Mouse (Mus musculus) ES-E14 (cell line): ENCODE data around the gene Cers5. TPM values are rescaled to one million over a fixed set of nuclear protein-coding genes. Genes with fewer than 3 reads are reported as not detected.
A peak's percentile ranks its signal among the peaks of the same experiment; 100 is the strongest.

ENCODE experiments used
- DNase-seq: peaks from one replicate; pipeline ENCODE4 v3.0.0-alpha.2; 2013; ENCODE audit warnings: low read depth, low spot score
- H3K27ac ChIP-seq: 2 replicates; pipeline ENCODE4 v1.5.1; 2012; ENCODE audit warnings: low read depth, mild to moderate bottlenecking, low read length, moderate library complexity, mixed read lengths; ENCODE audit not compliant: poor library complexity, insufficient read depth, severe bottlenecking
- H3K36me3 ChIP-seq: 2 replicates; pipeline ENCODE4 v1.6.1; 2012; ENCODE audit warnings: mild to moderate bottlenecking, low read length, moderate library complexity, mixed read lengths; ENCODE audit not compliant: control insufficient read depth, poor library complexity, insufficient read depth, severe bottlenecking
- H3K4me1 ChIP-seq, 2 experiments: fragments of 150-350 bp in 1 of 2; sonication (generic) in 1 of 2; 2 replicates each; pipeline ENCODE4 v1.6.1; 2012; ENCODE audit warnings: low read length in 2 of 2, mild to moderate bottlenecking in 1 of 2, mixed read lengths in 1 of 2; ENCODE audit not compliant: control insufficient read depth in 2 of 2, insufficient read depth in 2 of 2, poor library complexity in 1 of 2
- H3K4me3 ChIP-seq, 2 experiments: fragments of 150-350 bp in 1 of 2; sonication (generic) in 1 of 2; 2 replicates each; pipeline ENCODE4 v1.5.1; 2012; ENCODE audit warnings: low read length in 2 of 2, low read depth in 1 of 2, mild to moderate bottlenecking in 1 of 2, mixed read lengths in 1 of 2; ENCODE audit not compliant: insufficient read depth in 1 of 2, poor library complexity in 1 of 2, severe bottlenecking in 1 of 2
- H3K9ac ChIP-seq: 2 replicates; pipeline ENCODE4 v1.6.1; 2012; ENCODE audit warnings: low read depth, mild to moderate bottlenecking, low read length, mixed read lengths; ENCODE audit not compliant: poor library complexity, insufficient read depth, severe bottlenecking
- H3K9me3 ChIP-seq: fragments of 150-350 bp; sonication (generic); 2 replicates; pipeline ENCODE4 v1.6.1; 2012; ENCODE audit warnings: low read depth, mild to moderate bottlenecking, low read length; ENCODE audit not compliant: control insufficient read depth, insufficient read depth
- CHD2 ChIP-seq: IDR thresholded peaks from 2 replicates; pipeline ENCODE4 v1.6.1; 2014; ENCODE audit warnings: mild to moderate bottlenecking, low read depth, low read length, inconsistent platforms
- HCFC1 ChIP-seq: IDR thresholded peaks from 2 replicates; pipeline ENCODE4 v1.6.1; 2012; ENCODE audit warnings: low read length, inconsistent platforms, borderline replicate concordance; ENCODE audit not compliant: insufficient read depth
- MAFK ChIP-seq: IDR thresholded peaks from 2 replicates; pipeline ENCODE4 v1.6.1; 2014; ENCODE audit warnings: mild to moderate bottlenecking, low read depth, low read length, inconsistent platforms; ENCODE audit not compliant: insufficient read depth
- ZC3H11A ChIP-seq: IDR thresholded peaks from 2 replicates; pipeline ENCODE4 v1.6.1; 2012; ENCODE audit warnings: low read depth, mild to moderate bottlenecking, inconsistent platforms, low read length, borderline replicate concordance
- ZNF384 ChIP-seq: IDR thresholded peaks from 2 replicates; pipeline ENCODE4 v1.6.1; 2012; ENCODE audit warnings: low read depth, low read length, inconsistent platforms
- in situ Hi-C, 2 experiments: fragments of 600-800 bp; cut with MboI; formaldehyde crosslinking; loops; one replicate each; pipeline ENCODE4 v1.15.1; 2025; ENCODE audit warnings: low sequenced_read_pairs in 2 of 2, inconsistent platforms in 1 of 2; ENCODE audit not compliant: unreplicated experiment in 2 of 2
- total RNA-seq: library from RNA; depleted of rRNA; stranded (reverse); fragments of 300-350 nt; gene quantifications from 2 replicates; pipeline ENCODE4 v1.2.3, GENCODE M21; 2012

The Cers5 gene
- total RNA-seq, 1 experiment, result 126 TPM

GRCm38 (mm10) chr15:99772277-99772880 lies 306 bp downstream of the Cers5 start:
- TF ChIP-seq ZC3H11A (no peak), MAFK (no peak), ZNF384 (no peak), HCFC1 (no peak), CHD2 (no peak)
- H3K36me3 ChIP-seq, result no peaks in the 10 kb centered on the region
- peak; percentile 97 for DNase-seq
- peak overlapping the region; percentile 97 for H3K9ac ChIP-seq
- H3K4me1 ChIP-seq, result peaks cover 2% of the 10 kb centered on the region in 2 experiments; a peak in 2 of 4 replicates
- H3K4me3 ChIP-seq, result peak overlapping the region; percentile 98 to 100
- no peaks in the 10 kb centered on the region for H3K9me3 ChIP-seq
- peak overlapping the region; percentile 90 for H3K27ac ChIP-seq
- in situ Hi-C loops, result no loop called here

GRCm38 (mm10) chr15:99771601-99772276 lies 946 bp downstream of the Cers5 start:
- in situ Hi-C loops, result no loop called here
- DNase-seq, result no peak
- H3K4me3 ChIP-seq, result peak overlapping the region; percentile 98 to 100
- H3K9ac ChIP-seq, result peak overlapping the region; percentile 97
- peaks cover 2% of the 10 kb centered on the region in 2 experiments; a peak in 2 of 4 replicates for H3K4me1 ChIP-seq
- no peaks in the 10 kb centered on the region for H3K36me3 ChIP-seq
- no peaks in the 10 kb centered on the region for H3K9me3 ChIP-seq
- TF ChIP-seq MAFK (no peak), CHD2 (no peak), ZNF384 (no peak), HCFC1 (no peak), ZC3H11A (no peak)
- H3K27ac ChIP-seq, result peak overlapping the region; percentile 90

GRCm38 (mm10) chr15:99771004-99771500 lies 1.6 kb downstream of the Cers5 start:
- peak overlapping the region; percentile 97 for H3K9ac ChIP-seq
- H3K36me3 ChIP-seq, result no peaks in the 10 kb centered on the region
- TF ChIP-seq ZC3H11A, result no peak
- no peak for TF ChIP-seq MAFK
- TF ChIP-seq CHD2, result no peak
- TF ChIP-seq HCFC1, result no peak
- TF ChIP-seq ZNF384, result no peak
- no peak overlapping the region for H3K27ac ChIP-seq
- no peaks in the 10 kb centered on the region for H3K9me3 ChIP-seq
- DNase-seq, result no peak
- peak overlapping the region; percentile 98 to 100 for H3K4me3 ChIP-seq
- H3K4me1 ChIP-seq, result peaks cover 2% of the 10 kb centered on the region in 2 experiments; a peak in 2 of 4 replicates
- in situ Hi-C loops, result no loop called here

- no peak overlapping the region for H3K27ac ChIP-seq
- in situ Hi-C loops, result no loop called here
- DNase-seq, result no peak
- no peak overlapping the region for H3K4me3 ChIP-seq
- H3K36me3 ChIP-seq, result peaks cover 2% of the 10 kb centered on the region; the same call in 1 of the 2 replicates
- peaks cover 2% of the 10 kb centered on the region in 2 experiments; a peak in 2 of 4 replicates for H3K4me1 ChIP-seq
- no peak overlapping the region for H3K9ac ChIP-seq
- no peak for TF ChIP-seq HCFC1
- no peak for TF ChIP-seq MAFK
- TF ChIP-seq ZC3H11A, result no peak
- TF ChIP-seq ZNF384, result no peak
- TF ChIP-seq CHD2, result no peak
- no peaks in the 10 kb centered on the region for H3K9me3 ChIP-seq
Measured at GRCm38 (mm10) chr15:99768761-99769160, 3.9 kb downstream of the Cers5 start.
